Mouse (Mus musculus) neural tube, embryonic 10.5 days (tissue): ENCODE measurements around the gene Slc13a2.

Source experiments
- DNase-seq: peaks from one replicate; pipeline ENCODE4 v3.0.0-alpha.2; 2017; ENCODE audit warnings: low spot score; ENCODE audit errors: extremely low spot score

Gene Slc13a2

DNA sequence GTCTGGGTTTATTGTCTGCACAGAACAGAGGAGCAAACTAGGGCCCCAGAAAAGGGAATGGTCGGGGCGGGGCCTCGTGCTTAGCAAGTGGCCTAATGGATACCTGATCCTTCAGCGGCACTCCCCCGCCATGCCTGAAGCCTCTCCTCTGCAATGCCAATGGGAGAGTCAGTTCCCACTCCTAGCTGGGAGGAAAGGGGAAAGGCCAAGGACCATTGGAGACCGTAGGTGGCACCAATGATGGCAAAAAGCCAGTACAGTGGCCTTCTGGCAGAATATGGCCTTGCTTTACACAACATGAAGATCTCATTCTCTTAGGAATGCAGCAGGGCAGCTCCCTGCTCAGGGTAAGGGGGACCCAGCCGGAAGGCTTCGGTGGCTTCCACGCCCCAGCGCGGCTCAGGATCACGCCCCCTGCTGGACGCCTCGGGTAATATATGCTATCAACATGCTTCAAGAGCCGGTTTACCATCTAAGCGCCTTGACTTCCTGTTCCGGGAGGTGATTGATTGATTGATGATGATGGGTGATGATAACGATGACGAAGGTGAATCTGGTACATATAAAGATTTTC, 13.8 kb upstream of the Slc13a2 start:
- DNase-seq: peak; percentile 80

DNA sequence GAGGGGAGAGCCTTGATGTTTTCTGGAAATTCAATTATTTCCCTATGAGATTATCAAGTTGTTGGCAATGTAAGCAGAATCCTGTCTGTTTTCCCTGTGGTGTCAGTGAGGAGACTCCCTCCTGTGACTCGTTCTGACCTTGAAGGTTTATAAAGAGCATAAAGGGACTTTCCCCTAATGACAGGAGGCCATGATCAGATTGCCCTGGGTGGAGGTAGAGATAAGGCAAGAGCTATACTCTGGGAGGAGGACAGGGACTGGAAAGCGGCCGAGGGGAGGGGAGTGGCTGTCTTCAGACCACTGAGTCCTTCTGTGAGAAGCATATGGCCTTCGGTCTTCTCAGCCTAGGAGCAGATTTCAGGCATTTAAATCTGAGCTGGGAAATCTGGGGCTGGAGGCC, 12.0 kb upstream of the Slc13a2 start:
- no peak for DNase-seq

DNA sequence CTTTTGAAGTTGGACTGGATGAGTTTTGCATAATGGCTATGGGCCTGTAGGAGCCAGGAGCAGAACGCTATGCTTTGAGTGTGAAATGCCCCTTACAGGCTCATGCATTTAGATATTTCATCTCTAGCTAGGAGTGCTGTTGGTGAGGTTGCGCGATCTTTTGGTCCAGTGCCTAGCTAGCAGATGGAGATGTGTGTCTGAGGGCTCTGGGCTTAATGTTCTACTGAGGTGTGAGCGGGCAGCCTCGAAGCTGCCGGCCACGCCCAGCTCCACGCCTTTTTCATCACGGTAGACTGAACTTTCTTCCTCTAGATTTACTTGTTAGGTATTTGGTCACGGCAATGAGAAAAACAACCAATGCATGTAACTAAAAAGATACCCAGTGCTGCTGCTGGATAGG, 9.2 kb upstream of the Slc13a2 start:
- no peak for DNase-seq

DNA sequence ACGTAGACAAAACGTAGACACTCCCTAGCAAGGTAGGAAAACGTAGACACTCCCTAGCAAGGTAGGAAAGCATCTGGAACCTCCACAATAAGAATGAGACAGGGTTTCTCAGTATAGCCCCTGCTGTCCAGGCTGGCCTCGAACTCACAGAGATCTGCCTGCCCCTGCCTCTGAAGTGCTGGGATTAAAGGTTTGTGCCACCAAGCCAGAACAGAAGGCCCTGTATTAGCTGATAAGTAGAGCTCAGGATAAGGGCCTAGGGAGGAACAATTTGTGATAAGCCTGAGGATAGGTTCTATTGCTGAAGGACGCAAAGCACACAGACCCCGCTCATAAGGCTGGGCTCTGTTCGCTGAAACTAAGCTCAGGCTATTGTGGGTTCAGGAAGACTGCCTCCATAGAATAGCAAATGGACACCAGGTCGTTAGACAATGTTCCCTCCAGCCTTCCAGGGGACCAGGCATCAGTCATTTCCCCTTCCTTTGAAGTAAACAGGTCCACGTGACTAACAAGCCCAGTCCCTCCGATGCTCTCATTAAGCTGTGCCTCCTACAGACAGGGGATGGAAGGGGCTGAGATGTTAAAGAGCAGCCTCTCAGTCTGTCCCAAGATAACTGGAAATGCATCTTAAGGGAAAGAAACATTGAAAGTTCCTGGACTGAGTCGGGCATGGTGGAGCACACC, 8.3 kb upstream of the Slc13a2 start:
- DNase-seq: no peak

DNA sequence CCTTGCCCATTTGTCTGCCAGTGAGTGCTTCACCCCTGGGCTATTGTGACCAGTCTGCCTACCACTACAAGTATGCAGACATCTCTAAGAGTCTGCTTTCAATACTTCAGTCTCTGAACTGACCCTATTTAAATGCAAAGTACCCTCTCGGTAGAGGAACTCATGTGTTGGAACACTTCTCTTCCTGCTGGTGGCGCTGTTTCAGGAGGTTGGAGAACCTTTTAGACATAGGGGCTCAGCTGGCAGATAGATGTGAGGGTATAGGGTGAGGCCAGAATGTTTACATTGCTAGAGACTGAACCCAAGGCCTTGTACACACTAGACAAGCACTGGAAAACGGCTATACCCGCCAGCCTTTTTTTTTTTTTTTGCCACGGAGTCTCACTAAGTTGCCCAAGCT, 6.3 kb upstream of the Slc13a2 start:
- no peak for DNase-seq

DNA sequence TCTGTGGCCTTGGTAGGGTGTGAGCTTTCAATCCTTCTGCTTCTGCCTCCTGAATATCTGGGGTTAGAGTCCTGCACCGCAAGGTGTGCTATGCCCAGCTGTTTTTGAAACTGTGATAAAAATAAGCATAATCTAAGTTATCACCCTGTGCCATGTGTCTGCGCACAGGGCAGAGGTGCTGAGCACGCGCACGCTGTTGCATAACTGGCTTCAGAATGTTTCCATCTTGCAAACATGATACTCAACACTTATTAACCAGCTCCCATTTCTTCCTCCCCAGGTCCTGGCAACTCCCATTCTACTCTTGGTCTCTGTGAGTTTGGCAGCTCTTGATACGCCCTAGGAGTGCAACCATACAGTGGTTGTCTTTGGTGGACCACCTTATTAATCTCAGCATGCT, 5.6 kb upstream of the Slc13a2 start:
- DNase-seq: no peak

DNA sequence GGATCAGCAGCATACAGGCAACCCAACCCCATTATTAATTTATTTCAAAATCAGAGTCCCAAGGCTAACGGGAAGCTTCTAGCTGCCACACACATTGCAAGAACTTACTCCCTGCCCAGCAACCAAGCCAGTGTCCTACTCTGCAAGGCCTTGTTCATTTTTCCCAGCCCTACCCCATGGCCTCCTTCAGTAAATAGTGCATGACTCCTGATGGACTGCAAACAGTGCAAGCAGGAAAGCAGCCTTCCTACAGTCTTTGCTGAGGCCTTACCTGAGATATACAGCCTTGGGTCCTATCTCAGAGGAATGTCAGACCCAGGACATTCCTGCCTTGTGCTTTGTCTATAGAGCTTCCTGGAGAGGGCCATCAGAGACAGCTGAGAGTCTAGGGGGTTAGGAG, 3.6 kb upstream of the Slc13a2 start:
- DNase-seq: no peak

DNA sequence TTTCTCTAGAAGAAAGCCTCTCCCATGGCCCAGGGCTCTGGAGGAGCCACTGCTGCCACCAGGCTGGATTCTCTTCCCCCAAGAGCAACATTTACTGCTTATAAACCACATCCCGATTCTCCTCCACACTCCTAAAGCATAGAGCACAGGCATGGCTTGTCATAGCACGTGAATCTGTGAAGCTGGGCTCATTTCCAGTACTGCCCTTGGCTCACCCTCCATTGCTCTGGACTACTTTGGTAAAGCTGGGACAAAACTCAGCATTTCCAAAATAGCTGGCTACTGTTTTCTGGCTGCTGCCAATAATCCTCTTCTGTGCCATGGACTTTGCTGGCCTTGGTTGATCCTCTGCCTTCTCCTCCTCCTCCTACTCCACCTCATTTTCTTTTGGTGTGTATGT, 2.3 kb upstream of the Slc13a2 start:
- no peak for DNase-seq

DNA sequence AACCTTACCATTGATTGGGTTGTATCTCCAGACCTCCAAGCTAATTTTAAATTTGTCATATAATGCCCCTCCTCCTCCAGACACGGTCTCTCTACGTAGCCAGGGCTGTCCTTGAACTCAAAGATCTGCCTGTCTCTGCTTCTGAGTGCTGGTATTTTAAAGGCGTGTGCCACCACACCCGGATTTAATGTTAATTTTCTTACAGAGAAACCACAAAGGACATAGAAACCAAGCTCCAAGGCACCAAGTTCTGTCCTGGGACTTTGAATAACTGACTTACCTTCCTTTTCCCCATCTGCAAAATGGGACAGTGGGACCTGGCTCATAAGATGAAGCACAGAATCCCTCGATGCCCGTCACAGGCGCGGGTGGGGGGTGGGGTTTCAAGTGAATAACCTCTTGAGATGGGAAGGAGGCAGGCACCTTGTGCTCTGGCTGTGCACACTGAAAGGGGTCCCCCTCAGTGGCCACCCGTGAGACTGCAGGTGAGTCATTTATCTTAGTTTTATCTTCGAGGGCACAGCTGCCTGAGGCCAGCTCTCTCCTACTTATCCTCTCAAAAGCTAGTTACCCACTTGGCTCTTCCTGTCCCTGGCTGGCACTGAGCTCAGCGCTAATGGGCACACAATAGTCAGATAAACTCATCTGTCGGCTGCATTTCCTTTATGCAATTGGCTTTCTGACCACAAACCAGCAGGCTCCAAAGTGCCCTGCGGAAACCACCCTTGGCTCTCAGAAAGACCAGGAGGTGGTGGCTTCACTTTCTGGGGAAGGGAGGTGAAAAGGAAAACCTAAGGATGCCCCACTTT, 612 bp downstream of the Slc13a2 start:
- no peak for DNase-seq

DNA sequence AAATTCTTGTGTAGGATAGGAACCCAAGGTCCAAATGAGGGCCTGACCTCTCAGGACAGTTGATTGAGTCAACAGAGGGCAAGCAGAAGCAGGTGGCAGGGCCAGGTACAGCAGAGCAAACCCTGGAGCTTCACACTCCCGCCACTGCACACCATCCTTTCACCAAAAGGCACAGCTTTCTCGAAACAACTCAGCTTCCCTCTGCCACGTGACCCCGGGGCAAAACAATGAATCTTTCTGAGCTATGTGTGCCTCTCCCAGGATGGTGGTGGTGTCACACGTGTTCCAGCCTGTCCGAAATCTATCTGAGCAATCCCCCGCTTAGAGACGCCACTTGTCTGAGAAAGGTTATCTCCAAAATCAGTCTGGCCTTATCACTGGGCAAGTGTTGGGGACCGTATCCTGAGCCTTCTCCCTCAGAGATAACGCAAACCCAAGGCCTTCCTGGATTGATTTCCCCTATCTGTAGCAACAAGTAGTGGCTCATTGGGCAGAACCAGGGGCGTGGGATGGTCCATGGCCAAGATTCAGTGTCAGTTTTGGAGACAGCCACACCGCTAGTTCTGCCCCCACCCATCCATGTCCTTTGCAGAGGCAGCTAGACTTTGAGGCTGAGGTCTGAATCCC, 1.6 kb downstream of the Slc13a2 start:
- DNase-seq: no peak

DNA sequence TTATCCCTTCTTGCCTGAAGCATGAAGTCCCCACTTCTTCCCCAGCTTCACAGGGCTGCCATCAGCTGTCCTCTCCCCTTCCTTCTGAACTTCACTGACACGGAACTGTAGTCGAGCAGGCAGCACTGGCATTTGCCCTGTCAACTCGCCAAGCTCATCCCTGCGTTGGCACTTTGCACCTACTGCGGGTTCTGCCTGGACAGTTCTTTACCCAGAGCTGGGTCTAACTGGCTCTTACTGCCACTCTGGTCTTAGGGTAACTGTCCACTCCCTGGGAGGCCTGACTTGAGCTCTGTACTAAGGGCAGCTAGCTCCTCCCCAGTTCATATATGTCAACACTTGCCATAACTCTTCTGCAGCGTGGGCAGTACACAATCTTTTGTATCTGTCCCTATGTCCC, 5.2 kb downstream of the Slc13a2 start:
- DNase-seq: no peak

DNA sequence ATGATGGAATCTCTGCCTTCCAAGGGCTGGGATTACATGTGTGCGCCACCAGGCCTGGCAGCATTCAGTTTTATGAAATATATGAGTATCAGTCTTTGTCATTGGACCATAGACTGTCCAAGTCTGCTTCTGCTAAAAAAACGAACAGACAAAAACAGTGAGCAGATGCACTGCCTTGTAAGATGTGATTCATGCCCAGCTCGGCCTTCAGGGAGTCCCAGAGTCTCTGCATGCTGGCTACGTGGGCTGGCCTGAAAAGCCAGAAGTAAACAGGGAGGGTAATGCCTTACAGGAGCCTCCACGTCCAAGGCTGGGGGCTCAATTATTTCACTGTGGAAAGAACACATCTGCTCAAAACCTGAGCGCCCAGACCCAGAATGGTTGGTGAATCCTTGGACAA, 9.2 kb downstream of the Slc13a2 start:
- no peak for DNase-seq

DNA sequence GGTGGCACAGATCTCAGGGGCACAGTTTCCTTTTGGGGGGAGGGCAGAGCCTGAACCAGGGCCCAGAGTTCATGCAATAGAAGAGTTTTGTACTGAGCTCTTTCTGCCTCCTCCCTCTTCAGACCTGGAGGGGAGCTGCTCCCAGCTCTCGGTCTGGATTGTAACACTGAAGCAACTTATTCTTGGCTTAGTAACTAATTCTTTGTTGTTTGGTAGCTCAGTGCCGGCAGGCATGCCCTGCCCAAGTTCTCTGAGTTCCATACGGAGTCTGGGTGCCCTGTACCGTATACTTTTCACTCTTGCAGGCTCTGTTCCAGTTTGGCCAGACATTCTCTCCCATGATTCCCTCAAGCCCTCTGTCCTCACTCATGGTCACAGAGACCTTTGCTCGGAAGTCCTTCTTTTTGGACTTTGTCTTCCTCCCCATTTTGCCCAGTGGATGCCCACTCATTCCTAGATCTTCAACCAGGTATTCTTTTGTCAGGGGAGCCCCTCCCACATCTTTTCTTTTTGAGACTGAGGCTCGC, 9.6 kb downstream of the Slc13a2 start:
- DNase-seq: no peak

DNA sequence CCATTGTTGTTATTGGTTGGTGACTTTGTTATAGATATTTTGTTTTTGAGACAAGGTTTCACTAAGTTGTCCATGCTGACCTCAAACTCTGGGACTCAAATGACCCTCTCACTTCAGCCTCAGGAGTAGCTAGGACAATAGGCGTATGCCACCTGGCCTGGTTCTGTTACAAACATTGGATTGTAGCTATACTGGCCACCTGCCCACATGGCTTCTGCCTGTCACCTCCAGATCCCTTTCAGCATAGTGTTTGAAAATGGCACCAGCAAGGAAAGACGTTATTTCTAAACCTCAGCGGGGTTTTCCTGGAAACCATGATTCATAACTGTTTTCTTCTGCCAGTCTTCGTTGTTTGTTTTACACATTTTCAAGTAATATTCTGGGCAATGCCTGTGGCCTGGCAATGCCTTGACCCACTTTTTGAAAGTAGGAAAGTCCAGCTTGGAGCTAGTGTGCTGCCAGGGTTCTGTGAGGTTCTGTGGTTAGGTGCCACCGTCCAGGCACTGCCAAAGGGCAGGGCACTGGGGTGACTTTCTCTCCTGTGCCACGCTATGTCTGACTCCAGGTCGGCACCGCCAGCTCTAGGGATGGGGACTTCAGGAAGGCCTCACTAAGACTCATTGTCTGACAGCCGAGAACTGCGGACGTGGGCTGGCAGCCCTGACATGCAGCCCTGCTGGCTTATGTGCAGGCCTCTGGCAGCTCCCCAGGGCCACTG, 10.3 kb downstream of the Slc13a2 start:
- no peak for DNase-seq

DNA sequence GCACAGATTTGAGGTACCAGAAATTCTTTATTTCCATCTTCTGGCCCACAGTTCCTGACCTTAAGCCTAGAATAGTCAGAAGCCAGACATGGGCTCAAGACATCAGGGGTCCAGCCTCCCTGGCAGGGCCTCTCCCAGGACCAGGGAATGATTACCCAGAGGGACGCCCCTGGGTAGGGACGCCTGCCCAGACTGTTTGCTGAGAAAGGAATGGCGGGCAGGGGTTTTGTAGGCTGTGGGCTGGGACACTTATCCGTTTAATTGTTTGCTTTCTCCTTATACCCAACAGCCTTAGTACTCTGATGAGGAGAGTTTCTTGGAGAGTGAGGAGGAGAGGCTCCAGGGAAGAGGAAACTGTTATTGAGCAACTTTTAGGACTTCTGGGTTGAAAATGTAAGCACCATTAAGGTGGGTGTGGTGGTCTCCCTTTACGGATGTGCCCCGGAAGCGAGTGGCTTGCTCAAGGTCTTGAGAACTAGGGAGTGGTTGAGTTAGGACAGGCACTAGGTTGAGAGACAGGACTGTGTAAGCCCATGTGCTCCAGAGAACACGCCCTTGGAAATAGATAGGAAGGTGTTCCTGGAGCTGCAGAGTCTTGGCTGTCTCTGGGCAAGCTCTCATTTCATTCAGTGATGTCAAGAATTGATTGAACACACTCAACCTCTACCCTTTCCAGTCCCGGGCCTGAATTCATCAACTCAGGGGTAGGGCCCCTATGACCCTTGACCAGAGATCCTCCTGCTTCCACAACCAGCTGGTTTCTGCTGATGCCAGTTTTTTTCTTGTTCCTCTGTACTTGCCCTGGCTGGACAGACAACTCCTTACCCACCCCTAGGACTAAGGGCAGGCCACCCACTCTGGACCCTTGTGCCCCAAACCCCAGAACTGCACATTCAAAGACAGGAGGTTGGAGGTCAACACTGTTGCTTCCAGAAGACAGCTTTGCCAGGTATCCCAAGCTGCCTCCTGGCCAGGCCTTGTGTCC, 13.5 kb downstream of the Slc13a2 start:
- DNase-seq: no peak

DNA sequence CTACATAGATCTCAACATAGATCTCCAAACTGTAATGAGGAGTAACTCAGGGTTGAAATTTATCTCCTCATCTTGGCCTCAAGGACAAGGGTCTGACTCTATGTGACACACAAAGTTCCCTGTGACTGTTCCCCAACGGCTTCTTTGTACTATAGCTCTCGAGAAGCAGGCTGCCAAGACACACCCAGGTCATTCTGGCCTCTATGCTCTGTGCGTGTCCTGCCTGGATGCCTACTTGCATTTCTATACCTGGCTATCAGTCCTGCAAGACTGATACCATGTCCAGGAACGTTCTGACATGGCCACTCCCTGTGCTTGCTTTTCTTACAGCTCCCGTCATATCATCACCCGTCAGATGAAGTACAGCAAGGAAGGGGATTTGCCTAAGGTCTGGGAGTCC, 20.0 kb downstream of the Slc13a2 start:
- DNase-seq: no peak

DNA sequence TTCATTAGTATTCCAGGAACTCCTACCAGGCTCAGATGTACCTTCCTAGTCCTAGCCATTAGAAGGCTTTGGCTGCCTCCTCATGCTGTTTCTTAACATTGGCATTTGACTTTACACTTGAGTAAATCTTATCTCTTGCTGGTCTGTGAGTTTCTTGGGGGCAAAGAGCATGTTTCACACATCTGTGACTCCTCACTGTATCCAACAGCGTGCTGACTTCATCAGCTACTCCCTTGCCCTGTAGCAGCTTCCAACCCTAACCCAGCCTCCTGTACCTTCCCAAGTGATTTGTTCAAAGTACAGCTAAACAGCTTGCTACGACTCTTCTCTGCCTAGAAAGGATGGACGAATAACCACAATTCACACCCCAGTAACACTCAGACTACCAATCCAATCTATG, 20.5 kb downstream of the Slc13a2 start:
- no peak for DNase-seq

DNA sequence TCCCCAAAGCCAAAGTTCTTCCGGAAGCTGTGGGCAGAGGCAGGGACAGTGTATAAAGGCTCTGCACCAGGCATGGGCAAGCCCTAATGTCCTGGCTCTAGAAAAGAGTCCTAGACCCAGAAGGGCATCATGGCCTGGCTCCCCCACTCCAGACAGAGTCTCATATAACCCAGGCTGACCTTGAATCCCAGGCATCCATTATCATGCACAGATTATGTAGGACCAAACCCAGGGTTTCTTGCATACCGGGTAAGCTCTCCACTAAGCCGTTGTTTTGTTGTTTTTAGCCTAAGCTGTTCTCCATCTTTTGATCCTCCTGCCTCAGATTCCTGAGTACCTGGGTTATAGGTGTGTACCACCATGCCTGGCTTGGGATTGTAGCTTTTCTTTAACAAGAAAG, 21.1 kb downstream of the Slc13a2 start:
- no peak for DNase-seq

DNA sequence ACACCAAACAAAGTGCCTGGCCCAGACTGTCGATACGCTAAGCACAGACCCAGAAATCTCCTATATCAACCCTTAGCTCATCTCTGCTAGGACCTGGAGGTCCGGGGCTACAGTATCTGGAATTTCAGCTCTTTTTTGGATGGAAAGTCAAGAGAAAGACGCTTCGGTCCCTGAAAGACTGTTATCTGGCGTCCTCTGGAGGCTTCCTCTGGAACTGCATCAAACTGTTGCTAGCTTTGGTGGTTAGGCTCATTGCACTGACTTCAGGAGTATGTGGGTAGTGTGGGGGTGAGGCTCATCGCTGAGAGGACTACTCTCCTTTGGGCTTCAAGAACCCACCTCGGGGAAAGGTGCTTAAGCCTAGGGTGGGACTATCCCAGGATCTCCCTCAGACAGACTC, 22.3 kb downstream of the Slc13a2 start:
- peak; percentile 72 for DNase-seq

DNA sequence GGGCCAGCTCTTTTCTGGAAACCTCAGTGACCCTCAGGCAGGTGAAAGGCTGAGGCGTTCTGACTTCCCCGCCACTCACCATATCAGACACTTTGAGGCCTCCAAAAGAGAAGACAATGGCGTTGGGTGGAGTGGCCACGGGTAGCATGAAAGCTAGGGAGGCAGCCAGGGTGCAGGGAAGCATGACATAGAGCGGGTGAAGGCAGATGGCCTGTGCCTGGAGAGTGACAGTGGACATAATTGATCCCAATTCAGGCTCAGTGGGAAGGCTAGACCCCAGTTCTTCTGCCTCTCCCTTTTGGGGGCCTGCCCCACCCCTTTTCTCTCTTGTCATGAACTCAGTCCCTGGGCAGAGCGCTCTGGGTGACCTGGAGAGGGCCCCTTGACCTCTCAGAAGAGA, 23.8 kb downstream of the Slc13a2 start:
- DNase-seq: no peak
